Mouse (Mus musculus) granulocyte monocyte progenitor cell, adult 5-6 weeks (primary cell): ENCODE measurements around the gene Il1b. TPM values are rescaled to one million over a fixed set of nuclear protein-coding genes. Genes with fewer than 3 reads are reported as not detected.
A peak's percentile ranks its signal among the peaks of the same experiment; 100 is the strongest.

ENCODE experiments used
- ATAC-seq: replicated peaks from 2 replicates; pipeline ENCODE4 v1.8.0; 2016; ENCODE audit warnings: mild to moderate bottlenecking, moderate TSS enrichment, inconsistent platforms; ENCODE audit not compliant: poor library complexity, severe bottlenecking
- total RNA-seq, 2 experiments: library from RNA; stranded (forward) in 1 of 2; stranded (reverse) in 1 of 2; fragments of 200-712, 200-1000 nt in 1 of 2; fragments of >200 nt in 1 of 2; fragmentation: Nextera tagmentation in 1 of 2; gene quantifications; 2 replicates each; pipeline ENCODE4 v1.2.3; 2014 to 2017

The Il1b gene
- total RNA-seq, 2 experiments from 2014 or later, result 4.5 TPM; not detected in 1

DNA sequence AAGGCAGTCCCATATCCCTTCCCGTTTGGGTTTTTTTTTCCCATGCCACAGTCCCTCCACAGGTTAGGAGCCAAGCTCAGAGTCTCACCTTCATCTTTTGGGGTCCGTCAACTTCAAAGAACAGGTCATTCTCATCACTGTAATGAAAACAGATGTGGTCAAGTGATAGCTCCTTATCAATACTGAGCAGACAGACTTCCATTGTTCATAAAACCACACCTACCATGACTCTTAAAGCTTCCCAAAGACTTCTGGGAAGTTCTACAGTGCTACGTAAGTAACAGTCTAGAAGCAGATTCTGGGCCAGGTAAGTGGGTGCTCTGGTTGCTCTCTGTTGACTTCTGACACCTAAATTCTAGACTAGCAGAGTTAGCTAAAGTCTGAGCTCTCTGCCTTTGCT, 1.3 kb downstream of the Il1b start:
- ATAC-seq, result no peak

DNA sequence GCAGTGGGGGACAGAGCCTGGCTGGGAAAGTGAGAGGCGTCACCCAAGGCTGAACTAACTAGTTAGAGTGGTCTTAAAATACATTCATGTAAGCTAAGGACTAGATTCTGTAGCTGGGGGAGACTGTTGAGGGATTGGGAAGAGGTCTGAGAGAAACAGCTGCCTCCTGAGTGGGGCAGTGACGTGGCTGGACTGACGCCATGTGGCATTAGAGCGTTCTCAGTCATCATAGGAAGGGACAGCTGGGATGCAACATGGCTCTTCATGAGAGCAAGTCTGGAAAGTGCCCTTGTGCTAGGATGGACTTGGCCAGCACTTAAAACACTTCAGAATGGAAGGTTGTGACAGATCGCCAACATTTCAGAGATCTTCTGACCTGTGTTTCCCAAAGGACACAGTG, 2.1 kb downstream of the Il1b start:
- no peak for ATAC-seq

DNA sequence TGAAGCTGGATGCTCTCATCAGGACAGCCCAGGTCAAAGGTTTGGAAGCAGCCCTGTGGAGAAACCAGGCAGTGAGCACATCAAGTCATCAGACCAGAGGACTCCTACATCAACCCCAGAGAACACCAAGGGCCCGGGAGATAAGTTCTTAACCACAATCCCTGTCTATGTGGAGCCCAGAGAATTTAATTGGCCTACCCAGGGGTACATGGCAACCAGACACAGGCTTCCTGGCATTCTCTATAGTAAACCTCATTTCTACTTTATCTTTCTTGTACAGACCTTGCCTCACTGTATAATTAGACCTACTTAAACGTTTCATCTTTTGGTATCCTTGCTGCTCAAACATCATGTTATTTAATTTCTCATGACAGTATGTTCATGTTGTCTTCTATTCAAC, 2.8 kb downstream of the Il1b start:
- ATAC-seq, result no peak

DNA sequence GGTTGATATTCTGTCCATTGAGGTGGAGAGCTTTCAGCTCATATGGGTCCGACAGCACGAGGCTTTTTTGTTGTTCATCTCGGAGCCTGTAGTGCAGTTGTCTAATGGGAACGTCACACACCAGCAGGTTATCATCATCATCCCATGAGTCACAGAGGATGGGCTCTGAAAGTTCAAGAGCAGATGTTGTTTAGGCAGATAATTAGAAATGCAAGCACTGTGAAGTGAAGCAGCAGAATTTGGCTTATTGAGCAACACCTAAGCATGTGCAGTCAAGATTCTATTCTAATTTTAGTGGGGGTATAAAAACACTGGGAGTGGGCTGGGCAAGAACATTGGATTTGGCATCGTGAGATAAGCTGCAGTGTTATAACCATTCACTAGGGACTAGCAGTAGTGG, 3.7 kb downstream of the Il1b start:
- no peak for ATAC-seq

DNA sequence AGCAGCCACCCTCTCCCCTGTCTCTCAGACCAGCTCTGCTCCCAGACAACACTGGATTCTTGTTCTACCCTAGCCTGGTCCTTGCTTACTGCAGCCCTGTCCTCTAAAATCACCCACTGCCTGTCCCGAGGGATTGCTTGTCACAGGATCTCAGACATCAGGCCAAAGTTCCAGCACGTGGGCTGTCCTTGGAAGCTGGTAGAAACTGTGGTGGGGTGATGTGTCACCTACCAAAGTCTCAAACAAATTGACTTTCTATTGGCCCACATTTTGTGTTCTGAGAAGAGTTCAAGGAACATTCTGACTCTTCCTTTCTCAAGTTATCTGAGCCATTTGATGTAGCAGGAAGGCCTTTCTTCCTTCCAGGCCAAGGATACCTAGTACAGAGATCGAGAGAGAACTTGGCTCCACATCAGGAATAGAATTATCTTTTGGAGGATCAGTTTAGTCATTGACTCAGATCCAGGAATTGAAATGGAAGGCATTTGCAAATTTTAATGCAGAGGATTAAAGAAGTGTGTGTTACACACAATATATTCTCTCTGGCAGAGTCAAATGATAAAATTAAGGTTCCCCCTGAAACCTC, 9.9 kb downstream of the Il1b start:
- ATAC-seq, result no peak

DNA sequence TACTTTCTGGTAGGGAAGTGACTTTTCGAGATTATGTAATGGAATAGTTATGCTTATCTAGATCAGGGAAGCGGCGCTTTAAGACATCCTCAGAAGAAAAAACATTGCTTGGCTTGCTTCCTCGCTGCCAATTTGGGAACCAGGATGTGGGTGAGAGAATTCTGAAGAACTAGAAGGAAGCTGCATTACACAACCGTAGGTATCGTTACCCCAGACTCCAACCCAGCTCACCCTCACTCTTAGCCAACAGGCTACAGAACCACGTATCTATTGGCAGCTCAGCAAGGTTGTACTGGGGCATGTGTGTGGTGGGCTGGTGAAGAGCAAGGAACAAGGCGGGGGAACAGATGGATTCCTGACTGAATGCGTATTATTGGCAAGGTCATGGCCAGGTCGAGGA, 10.7 kb downstream of the Il1b start:
- peak; percentile 98 for ATAC-seq

DNA sequence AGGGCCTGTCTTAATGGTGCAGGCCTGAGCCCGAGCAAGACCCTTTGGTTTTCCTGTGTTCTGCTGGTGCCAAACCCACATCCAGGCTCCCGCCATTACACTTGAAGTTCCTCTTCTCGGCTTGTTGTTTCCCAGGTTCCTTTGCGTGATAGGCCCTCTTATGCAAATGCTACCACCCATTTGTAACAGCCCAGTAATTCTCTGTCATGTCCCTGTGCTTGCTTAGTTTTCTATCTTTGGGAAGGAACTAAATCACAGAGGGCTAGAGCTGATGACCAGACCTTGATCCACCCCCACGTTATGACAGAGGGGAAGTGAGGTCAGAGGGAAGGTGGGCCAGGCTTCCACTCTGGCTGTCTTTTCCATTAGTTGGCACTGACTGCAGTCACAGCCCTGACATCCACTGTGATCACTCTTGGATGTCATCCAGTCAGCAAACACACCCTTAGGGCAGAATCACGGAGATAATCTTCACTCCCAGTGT, 32.8 kb downstream of the Il1b start:
- peak; percentile 97 for ATAC-seq

DNA sequence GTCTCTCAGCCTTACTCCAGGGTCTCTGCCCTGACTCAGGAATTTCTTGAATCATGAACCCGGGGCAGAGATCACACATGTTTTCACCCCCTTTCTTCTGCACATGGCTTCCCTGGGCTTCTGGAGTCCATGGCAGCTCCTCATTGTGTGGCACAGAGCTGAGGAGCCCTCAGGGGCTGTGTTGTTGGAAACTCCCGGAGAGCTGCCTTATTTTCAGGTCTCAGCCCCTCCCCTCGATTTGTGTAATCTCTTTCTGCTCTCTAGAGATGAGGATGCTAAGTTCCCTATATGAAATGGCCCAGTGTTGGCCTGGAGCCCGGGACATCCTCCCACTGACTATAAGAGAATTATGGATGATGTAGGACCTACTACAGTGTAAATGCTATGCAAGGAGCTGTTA, 37.5 kb downstream of the Il1b start:
- ATAC-seq, result no peak

DNA sequence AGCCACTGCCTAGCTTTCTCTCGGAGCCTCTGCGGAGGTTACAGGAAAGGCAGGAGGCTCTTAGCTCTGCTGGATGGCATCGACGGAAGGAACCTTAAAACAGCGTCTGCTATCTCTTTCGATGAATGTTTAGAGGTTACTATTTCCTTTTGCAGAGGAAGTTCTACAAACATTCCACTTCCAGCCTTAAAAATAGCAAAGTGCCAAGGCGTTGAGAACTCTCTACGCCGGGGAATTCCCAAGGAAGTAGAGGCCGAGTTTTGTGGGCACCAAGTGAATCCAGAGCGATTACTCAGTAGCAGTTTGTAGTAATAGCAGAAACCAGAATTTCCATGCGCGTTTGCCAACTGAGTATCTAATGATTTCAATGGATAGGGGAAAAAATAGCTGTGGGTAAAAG, 40.4 kb downstream of the Il1b start:
- no peak for ATAC-seq

DNA sequence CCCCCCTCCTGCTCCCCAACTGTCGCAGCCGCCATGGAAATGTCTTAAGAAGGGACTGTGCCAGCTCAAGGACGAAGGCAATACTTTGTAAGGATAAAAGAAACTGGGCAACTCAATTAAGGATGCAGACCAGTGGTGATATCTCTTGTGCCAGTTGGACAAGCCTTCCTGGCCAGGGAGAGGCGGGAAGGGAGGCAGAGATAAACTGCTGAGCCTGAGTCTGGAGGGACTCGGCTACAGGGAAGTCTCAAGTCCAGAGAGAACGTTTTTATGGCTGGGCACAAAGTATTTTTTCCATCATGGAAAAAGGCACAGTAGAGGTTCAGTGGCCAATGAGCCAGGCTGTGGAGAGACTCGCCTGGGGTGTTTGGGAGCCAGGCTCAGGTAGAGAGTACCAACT, 40.9 kb downstream of the Il1b start:
- no peak for ATAC-seq

DNA sequence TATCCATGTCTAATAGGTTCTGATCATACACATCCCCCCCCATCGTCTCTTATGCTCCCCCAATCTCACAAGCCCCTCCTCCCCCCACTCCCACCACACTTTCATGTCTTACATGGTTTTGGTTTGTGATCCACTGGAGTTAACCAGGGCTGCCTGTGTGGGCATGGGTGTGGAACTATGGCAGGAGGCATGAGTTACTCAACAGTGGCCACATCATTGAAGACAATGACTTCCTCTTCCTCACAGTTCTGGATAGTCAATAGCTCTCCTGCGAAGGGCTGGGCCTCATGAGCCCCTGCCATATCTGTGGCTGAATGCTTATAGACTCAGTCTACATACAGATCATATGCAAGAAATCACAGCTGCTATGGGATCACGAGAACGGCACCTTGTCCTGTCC, 42.7 kb downstream of the Il1b start:
- ATAC-seq, result peak; percentile 97

DNA sequence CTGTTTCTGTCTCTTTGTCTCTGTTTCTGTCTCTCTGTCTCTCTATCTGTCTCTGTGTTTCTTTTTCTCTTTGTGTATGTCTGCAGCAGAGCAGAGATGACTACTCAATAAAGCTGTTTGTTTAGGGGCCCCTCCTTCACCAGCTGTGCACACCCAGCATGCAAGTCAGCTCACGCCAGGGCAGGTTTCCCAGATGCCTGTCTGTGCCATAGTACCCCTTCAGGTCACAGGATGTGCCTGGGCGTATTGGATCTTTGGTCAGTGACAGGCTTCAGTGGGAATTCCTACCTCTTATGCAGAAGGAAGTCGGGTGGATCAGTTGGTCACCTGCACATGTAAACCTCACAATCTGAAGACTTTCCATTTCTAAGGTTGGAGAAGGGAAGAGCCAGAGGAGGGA, 46.7 kb downstream of the Il1b start:
- no peak for ATAC-seq

DNA sequence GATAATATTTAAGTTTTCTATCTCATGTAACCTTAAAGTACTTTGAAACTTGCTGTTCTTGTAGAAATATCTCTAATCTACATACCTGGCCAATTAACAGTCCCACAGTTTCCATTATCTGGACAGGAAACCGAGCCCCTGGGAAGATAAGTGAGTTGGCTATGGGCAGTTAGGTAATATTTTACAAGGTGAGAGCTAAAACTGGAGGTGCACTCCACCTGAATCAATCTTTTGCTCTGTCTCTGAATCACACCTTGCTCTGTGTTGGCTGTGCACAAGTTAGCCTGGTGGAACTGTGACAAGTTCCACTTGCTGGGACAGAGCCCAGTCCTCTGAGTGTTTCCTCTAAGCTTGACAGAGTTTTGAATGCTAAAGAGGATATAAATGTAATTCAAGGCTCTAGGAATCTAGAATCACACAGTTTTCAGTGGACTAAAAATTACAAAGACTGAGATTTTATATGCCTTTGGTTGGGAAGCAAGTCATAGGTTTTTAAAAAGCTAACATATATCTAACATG, 48.8 kb downstream of the Il1b start:
- no peak for ATAC-seq

DNA sequence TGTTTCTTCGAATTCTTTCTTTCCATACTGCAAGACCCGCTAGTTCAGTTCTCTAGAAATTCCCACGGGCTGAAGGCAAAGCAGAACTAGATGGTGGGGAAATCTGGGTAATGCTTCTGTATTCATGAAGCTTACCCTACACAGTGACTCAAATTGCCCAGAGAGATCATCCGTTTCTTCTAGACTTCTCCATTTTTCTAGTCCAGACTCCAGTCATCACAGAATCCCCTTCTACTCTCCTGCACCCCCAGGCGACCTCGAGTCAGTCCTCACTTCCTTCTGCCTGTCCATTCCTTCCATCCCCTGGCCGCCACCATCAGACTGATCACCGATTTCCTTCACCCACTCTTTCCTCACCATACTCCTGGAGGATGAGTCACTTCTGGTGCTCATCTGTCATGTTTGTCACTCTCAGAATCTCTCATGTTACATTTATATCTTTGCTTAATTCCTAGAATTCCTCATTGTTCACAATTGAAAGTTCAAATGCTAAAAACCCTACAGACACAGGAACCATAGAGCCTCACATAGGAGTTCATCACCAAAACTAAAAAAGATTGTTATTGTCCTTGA, 50.8 kb downstream of the Il1b start:
- peak; percentile 82 for ATAC-seq

DNA sequence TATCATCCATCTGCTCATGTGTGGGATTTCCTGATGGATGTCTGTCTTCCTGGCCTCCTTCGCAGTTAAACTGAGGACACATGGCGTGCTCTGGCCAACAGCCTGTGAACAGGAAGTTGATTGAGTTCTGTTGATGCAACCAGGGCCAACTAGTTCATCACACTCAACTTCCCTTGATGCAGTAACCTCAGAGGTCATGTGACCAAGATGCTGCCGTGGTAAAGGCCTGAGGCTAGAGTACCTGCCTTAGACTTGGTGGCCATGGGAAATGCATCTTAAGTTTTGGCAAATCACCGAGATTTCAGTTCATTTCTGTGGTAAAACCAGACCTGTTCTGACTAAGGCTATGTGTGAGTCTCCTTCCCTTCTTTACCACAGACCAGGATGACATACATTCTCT, 55.1 kb downstream of the Il1b start:
- ATAC-seq, result peak; percentile 68

DNA sequence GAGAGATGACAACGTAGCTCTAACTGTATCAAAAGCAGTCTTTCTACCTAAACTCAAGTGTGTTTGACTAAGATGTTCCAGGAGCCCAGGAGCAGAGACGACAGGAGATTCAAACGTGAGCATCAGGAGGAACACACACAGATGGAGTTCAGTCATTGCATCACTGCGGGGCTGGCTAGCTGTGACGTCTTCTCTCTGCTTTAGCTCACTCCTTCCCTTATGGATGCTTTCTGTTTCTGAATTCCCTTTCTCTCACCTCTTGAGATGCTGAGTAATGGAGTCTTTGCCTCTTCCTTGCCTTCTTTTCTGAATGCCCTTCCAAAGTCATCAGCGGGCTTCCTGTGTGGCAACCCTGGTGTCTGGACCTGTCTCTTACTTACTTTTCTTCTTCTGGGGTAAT, 56.1 kb downstream of the Il1b start:
- peak; percentile 51 for ATAC-seq

Other genes with a start within 250 kb of the Il1b start
- gene Chchd5, start 241.4 kb downstream of the Il1b start, total RNA-seq (2014; fragmentation: Nextera tagmentation), result 18.4 and 18.6 TPM in 2 replicates
- 17.4 and 22.2 TPM in 2 replicates for gene Chchd5, start 241.4 kb downstream of the Il1b start, total RNA-seq (2017)
- gene Slc20a1, start 172.4 kb downstream of the Il1b start, total RNA-seq (2014; fragmentation: Nextera tagmentation), result 34.8 and 35.3 TPM in 2 replicates
- gene Slc20a1, start 172.4 kb downstream of the Il1b start, total RNA-seq (2017), result 71.3 and 85.3 TPM in 2 replicates
- 17.1 and 49.8 TPM in 2 replicates for gene Ckap2l, start 73.9 kb downstream of the Il1b start, total RNA-seq (2014; fragmentation: Nextera tagmentation)
- gene Ckap2l, start 73.9 kb downstream of the Il1b start, total RNA-seq (2017), result 55.3 and 56.6 TPM in 2 replicates
- not detected in 2 replicates for gene Il1a, start 61.2 kb downstream of the Il1b start, total RNA-seq (2014; fragmentation: Nextera tagmentation)
- gene Il1a, start 61.2 kb downstream of the Il1b start, total RNA-seq (2017), result not detected in 2 replicates
- not detected in 2 replicates for gene F830045P16Rik, start 165.5 kb upstream of the Il1b start, total RNA-seq (2014; fragmentation: Nextera tagmentation)
- gene F830045P16Rik, start 165.5 kb upstream of the Il1b start, total RNA-seq (2017), result 0.15 TPM in 1 of 2 replicates, not detected in the other
- 77.4 and 88.0 TPM in 2 replicates for gene Sirpa, start 221.7 kb upstream of the Il1b start, total RNA-seq (2014; fragmentation: Nextera tagmentation)
- 63.8 and 83.6 TPM in 2 replicates for gene Sirpa, start 221.7 kb upstream of the Il1b start, total RNA-seq (2017)